Mouse (Mus musculus) hindbrain, embryonic 14.5 days (tissue): ENCODE data around the gene Scn9a. TPM values are rescaled to one million over a fixed set of nuclear protein-coding genes. Genes with fewer than 3 reads are reported as not detected.

ENCODE experiments used
- ATAC-seq: fragments of 200-750 bp; cut with Nextera tagmentation; 2 replicates; pipeline ENCODE4 v1.8.0; 2017; ENCODE audit warnings: moderate number of reproducible peaks, mild to moderate bottlenecking, moderate TSS enrichment, moderate library complexity; ENCODE audit not compliant: low FRiP score
- DNase-seq: peaks from one replicate; pipeline ENCODE4 v3.0.0-alpha.2; 2015; ENCODE audit warnings: low spot score
- H3K27ac ChIP-seq: fragments of 300-500 bp; sonication (generic); 2 replicates; pipeline ENCODE4 v1.5.1; 2014; ENCODE audit warnings: mild to moderate bottlenecking, moderate library complexity
- H3K27me3 ChIP-seq: fragments of 300-500 bp; sonication (generic); 2 replicates; pipeline ENCODE4 v1.6.1; 2014; ENCODE audit warnings: mild to moderate bottlenecking, low read length, mixed read lengths; ENCODE audit not compliant: control insufficient read depth, insufficient read depth
- H3K36me3 ChIP-seq: fragments of 300-500 bp; sonication (generic); replicated peaks from 2 replicates; pipeline ENCODE4 v1.6.1; 2014; ENCODE audit not compliant: control insufficient read depth, insufficient read depth
- H3K4me1 ChIP-seq: fragments of 300-500 bp; sonication (generic); replicated peaks from 2 replicates; pipeline ENCODE4 v1.6.1; 2014; ENCODE audit warnings: antibody characterized with exemption, low read length, mixed read lengths; ENCODE audit not compliant: control insufficient read depth, insufficient read depth
- H3K4me2 ChIP-seq: fragments of 300-500 bp; sonication (generic); replicated peaks from 2 replicates; pipeline ENCODE4 v1.6.1; 2014; ENCODE audit warnings: mild to moderate bottlenecking, moderate library complexity
- H3K4me3 ChIP-seq: fragments of 300-500 bp; sonication (generic); replicated peaks from 2 replicates; pipeline ENCODE4 v1.5.1; 2014; ENCODE audit warnings: mild to moderate bottlenecking, low read length
- H3K9ac ChIP-seq: fragments of 300-500 bp; sonication (generic); 2 replicates; pipeline ENCODE4 v1.6.1; 2014
- H3K9me3 ChIP-seq: fragments of 300-500 bp; sonication (generic); 2 replicates; pipeline ENCODE4 v1.6.1; 2016; ENCODE audit warnings: low read length; ENCODE audit not compliant: control insufficient read depth
- WGBS: fragments of 180-500 bp; shearing (Covaris S2); extraction: QIAGEN DNeasy Blood & Tissue Kit; methylation state at CpG from one replicate; pipeline ENCODE4 v1.1.7; 2014; 5-methylcytosine and 5-hydroxymethylcytosine counted together
- polyA plus RNA-seq: library from polyadenylated mRNA; unstranded; fragments of >200 nt; fragmentation: Nextera tagmentation; extraction: Ambion mirVana; gene quantifications from 2 replicates; pipeline ENCODE4 v1.2.1, GENCODE M21; 2014

Scn9a gene
- polyA plus RNA-seq, 1 experiment from 2014 or later: 10.5 TPM

GRCm38 (mm10) chr2:66473181-66473822 is 161.5 kb downstream of the Scn9a start:
- no peaks in the 10 kb centered on the region for H3K36me3 ChIP-seq

GRCm38 (mm10) chr2:66465484-66465883 is 169.3 kb downstream of the Scn9a start:
- WGBS: 91% methylated on average over 3 of the region's 3 CpGs
- no peak for DNase-seq

More at GRCm38 (mm10) chr2:66473181-66473822, 161.5 kb downstream of the Scn9a start:
- no peaks in the 10 kb centered on the region for H3K9me3 ChIP-seq
- H3K4me2 ChIP-seq: no peak overlapping the region
- H3K9ac ChIP-seq: no peak overlapping the region
- H3K27ac ChIP-seq: no peak overlapping the region
- ATAC-seq (peak; percentile 59; the same call in 1 of the 2 replicates), DNase-seq (peak; percentile 80)
- 68% methylated on average over 3 of the region's 3 CpGs for WGBS
- no peaks in the 10 kb centered on the region for H3K27me3 ChIP-seq
- H3K4me3 ChIP-seq: no peak overlapping the region
- no peaks in the 10 kb centered on the region for H3K4me1 ChIP-seq

GRCm38 (mm10) chr2:66464874-66465458 is 169.8 kb downstream of the Scn9a start:
- DNase-seq: no peak
- Histone ChIP-seq H3K4me3 (no peak overlapping the region), H3K27ac (no peak overlapping the region), H3K4me2 (no peak overlapping the region), H3K36me3 (no peaks in the 10 kb centered on the region), H3K4me1 (no peaks in the 10 kb centered on the region), H3K27me3 (no peaks in the 10 kb centered on the region), H3K9me3 (no peaks in the 10 kb centered on the region), H3K9ac (no peak overlapping the region)
- ATAC-seq: no peak
- WGBS: 95% methylated on average over 2 of the region's 2 CpGs

More at GRCm38 (mm10) chr2:66465484-66465883, 169.3 kb downstream of the Scn9a start:
- H3K4me1 ChIP-seq: no peaks in the 10 kb centered on the region
- H3K4me2 ChIP-seq: no peak overlapping the region
- H3K27me3 ChIP-seq: no peaks in the 10 kb centered on the region
- no peaks in the 10 kb centered on the region for H3K9me3 ChIP-seq
- no peak overlapping the region for H3K9ac ChIP-seq
- no peak overlapping the region for H3K4me3 ChIP-seq
- H3K36me3 ChIP-seq: no peaks in the 10 kb centered on the region
- H3K27ac ChIP-seq: no peak overlapping the region
- no peak for ATAC-seq

GRCm38 (mm10) chr2:66463916-66464315 is 170.8 kb downstream of the Scn9a start:
- H3K27me3 ChIP-seq: no peaks in the 10 kb centered on the region
- no peak for DNase-seq
- H3K9me3 ChIP-seq: no peaks in the 10 kb centered on the region
- no peak overlapping the region for H3K27ac ChIP-seq
- no peak overlapping the region for H3K9ac ChIP-seq
- H3K4me1 ChIP-seq: no peaks in the 10 kb centered on the region
- H3K36me3 ChIP-seq: no peaks in the 10 kb centered on the region
- H3K4me3 ChIP-seq: no peak overlapping the region
- H3K4me2 ChIP-seq: no peak overlapping the region
- ATAC-seq: no peak
- 93% methylated on average over 6 of the region's 6 CpGs for WGBS

GRCm38 (mm10) chr2:66462458-66462857 is 172.3 kb downstream of the Scn9a start:
- no peak overlapping the region for H3K27ac ChIP-seq
- 93% methylated on average over 1 of the region's 1 CpGs for WGBS
- H3K9ac ChIP-seq: no peak overlapping the region
- ATAC-seq (no peak), DNase-seq (no peak)
- no peak overlapping the region for H3K4me2 ChIP-seq
- no peaks in the 10 kb centered on the region for H3K27me3 ChIP-seq
- H3K4me1 ChIP-seq: no peaks in the 10 kb centered on the region
- no peak overlapping the region for H3K4me3 ChIP-seq
- H3K36me3 ChIP-seq: no peaks in the 10 kb centered on the region
- no peaks in the 10 kb centered on the region for H3K9me3 ChIP-seq

GRCm38 (mm10) chr2:66440711-66441110 is 194.1 kb downstream of the Scn9a start, which contains the start of gene Scn1a:
Scn1a (minus strand) TSS chr2:66440840.
- no peak for DNase-seq
- H3K9me3 ChIP-seq: no peaks in the 10 kb centered on the region
- WGBS: 9% methylated on average over 7 of the region's 7 CpGs
- H3K27me3 ChIP-seq: no peaks in the 10 kb centered on the region
- H3K4me2 ChIP-seq: peak within 1 kb of the TSS; percentile 68
- peak within 1 kb of the TSS; percentile 1; the same call in 1 of the 2 replicates for H3K27ac ChIP-seq
- H3K4me1 ChIP-seq: peaks cover 8% of the 10 kb centered on the region; the same call in 1 of the 2 replicates
- H3K4me3 ChIP-seq: peak within 1 kb of the TSS; percentile 34
- H3K9ac ChIP-seq: peak within 1 kb of the TSS; percentile 60
- no peaks in the 10 kb centered on the region for H3K36me3 ChIP-seq
- ATAC-seq: no peak

- ATAC-seq: peak; percentile 53; the same call in 1 of the 2 replicates
- peak overlapping the region; percentile 1; the same call in 1 of the 2 replicates for H3K27ac ChIP-seq
Observed at GRCm38 (mm10) chr2:66439764-66440471, 194.8 kb downstream of the Scn9a start.

GRCm38 (mm10) chr2:66436286-66436685 is 198.5 kb downstream of the Scn9a start:
- no peak overlapping the region for H3K9ac ChIP-seq
- no peak overlapping the region for H3K4me3 ChIP-seq
- H3K36me3 ChIP-seq: no peaks in the 10 kb centered on the region
- WGBS: 54% methylated on average over 3 of the region's 3 CpGs
- no peak overlapping the region for H3K27ac ChIP-seq
- ATAC-seq (no peak), DNase-seq (no peak)
- H3K4me1 ChIP-seq: peaks cover 8% of the 10 kb centered on the region; the same call in 1 of the 2 replicates
- H3K27me3 ChIP-seq: no peaks in the 10 kb centered on the region
- no peak overlapping the region for H3K4me2 ChIP-seq
- no peaks in the 10 kb centered on the region for H3K9me3 ChIP-seq

More at GRCm38 (mm10) chr2:66439764-66440471, 194.8 kb downstream of the Scn9a start:
- Histone ChIP-seq H3K9ac (peak overlapping the region; percentile 60), H3K4me2 (peak overlapping the region; percentile 68), H3K4me3 (peak overlapping the region; percentile 34), H3K27me3 (no peaks in the 10 kb centered on the region), H3K9me3 (no peaks in the 10 kb centered on the region), H3K36me3 (no peaks in the 10 kb centered on the region), H3K4me1 (peaks cover 8% of the 10 kb centered on the region; the same call in 1 of the 2 replicates)
- peak; percentile 69 for DNase-seq
- WGBS: 5% methylated on average over 21 of the region's 21 CpGs
